Mouse (Mus musculus) forelimb bud, embryonic 11.5 days (tissue): ENCODE measurements at regions not wholly inside any gene's neighbourhood (a gene's known extent, or its start where the extent isn't known, plus 50 kb on each side); places are given as distances from the start of the nearest gene placed in this dataset.

Experiments
- DNase-seq: peaks from one replicate; pipeline ENCODE4 v3.0.0-alpha.2; 2012; ENCODE audit warnings: low read depth, low spot score

DNA sequence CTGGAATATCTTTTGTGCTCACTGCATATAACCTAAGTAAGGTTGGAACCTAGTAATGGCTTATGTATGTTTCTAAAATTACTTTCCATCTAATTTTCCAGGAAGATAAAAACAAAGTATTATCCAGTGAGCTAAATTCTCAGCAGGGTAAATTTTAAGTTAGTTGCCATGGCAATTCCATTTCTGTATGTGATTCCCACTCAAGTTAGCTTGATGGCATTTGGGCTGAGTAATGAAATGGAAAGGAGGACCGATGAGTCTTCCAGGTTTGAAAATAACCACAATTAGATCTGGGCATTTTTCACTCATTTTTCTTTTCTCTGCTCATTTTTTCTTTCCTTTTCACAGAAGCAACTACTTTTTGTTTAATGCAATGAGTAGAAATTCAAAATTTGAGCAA, 398.4 kb upstream of the Gm10801 start:
- DNase-seq: no peak

DNA sequence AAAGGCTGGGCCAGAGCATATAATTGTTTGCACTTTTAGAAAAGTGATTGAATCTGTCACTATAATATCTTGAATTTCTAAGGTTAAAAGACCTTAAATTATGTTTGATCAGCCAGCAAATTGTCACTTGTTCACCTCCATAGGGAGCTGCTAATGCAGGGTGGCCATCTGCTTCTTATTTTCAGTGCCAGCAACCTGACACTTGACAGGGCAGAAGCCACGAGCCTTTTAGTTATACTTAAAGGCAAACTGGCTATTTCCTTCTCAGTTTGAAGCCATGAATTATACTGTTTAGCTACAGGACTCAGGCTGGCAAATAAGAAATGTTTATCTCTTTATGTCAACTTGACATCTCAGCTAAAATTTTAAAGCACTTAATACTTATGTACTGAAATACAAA, 392.5 kb upstream of the Gm10801 start:
- DNase-seq: no peak

DNA sequence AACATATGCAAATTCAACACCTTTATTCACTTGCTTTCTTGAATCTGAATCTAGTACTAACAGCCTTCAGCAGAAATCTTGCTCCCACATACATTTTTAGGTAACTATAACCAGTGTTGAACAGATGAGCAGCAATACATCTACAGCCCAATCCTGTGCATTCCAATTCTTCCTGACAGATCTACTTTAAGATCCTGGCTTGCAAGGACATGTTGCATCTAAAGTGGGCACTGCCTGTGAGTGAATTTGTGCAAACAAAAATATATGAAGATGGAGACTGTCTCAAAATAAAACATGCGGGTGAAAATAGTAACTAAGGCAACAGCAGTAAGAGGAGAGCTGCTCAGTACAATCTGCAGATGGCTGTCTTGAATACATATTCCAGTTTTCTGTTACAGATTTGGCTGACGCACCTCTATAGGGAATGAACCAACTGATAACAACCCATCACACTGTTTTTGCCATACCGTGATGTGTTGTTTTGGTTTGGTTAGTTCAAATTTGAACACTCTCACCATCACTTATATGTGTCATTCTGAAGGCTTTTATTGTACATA, 375.2 kb upstream of the Gm10801 start:
- no peak for DNase-seq

DNA sequence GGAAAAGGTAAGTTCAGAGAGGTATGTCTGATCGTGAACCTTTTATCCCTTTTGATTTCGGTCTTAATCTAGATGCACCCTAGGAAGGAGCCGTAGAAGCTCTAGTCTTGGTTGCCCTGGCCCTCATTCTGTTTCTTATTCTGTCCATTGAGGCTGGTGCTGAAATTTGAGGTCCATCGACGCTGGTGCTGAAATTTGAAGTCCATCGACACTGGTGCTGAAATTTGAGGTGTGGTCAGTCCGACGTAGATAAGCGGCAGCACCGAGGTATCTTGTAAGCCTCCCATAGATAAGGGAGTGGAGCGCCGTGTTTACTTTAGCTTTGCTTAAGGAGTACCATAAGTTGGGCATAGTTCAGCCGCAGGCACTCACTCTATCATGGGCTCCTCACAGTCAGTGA, 332.0 kb upstream of the Gm10801 start:
- peak; percentile 4 for DNase-seq

DNA sequence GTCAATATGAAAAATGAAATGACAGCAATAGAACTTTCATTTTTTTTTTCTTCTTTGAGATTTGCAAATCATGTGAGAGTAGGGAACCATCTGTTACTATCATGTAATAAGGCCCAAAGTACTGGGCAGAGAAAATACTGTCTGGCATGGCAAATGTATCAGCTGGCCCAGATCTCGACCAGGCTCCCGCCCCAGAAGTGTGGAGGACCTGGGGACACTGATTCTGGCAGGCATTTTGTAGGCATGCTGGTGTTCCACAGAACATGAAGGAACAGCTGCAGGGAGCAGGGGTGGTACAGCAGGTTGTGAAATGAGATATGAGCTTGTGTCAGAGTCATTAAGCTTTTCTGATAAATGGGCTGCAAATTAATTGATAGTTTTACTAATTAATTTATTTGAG, 307.8 kb upstream of the Gm10801 start:
- no peak for DNase-seq

DNA sequence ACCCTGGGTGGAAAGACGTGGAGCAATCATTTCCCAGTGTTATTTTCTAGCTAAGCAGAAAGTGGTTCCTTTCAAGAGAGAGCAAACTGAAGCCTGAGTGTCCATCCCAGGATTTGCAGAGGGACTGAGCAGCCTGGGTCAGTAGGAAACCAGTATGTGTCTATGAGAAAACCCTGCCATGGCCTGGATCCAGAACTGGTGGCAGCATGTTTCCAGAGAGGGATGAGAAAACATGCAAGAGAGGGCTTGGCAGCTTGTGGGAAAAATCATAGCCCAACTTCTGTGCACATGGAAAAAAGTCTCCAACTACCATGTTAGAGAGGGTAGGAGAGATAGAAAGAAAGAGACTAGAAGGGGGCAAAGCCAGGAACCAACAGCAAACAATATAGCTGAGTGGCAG, 282.8 kb upstream of the Gm10801 start:
- no peak for DNase-seq
